Mouse (Mus musculus) heart, adult 2 months (tissue): ENCODE measurements at regions not wholly inside any gene's neighbourhood (a gene's known extent, or its start where the extent isn't known, plus 50 kb on each side); places are given as distances from the start of the nearest gene placed in this dataset.

Source experiments
- CTCF ChIP-seq: fragments of 200-600 bp; IDR thresholded peaks from 2 replicates; pipeline ENCODE4 v1.8.1; 2022; ENCODE audit warnings: antibody characterized with exemption, mild to moderate bottlenecking, moderate library complexity
- POLR2A ChIP-seq: fragments of 200-500 bp; IDR thresholded peaks from 2 replicates; pipeline ENCODE4 v1.6.1; 2011; ENCODE audit warnings: mild to moderate bottlenecking, low read depth, low read length, control low read depth; ENCODE audit not compliant: insufficient read depth

GRCm38 (mm10) chr1:77660436-77660835 lies 145.5 kb upstream of the Epha4 start:
- TF ChIP-seq POLR2A (no peak), CTCF (no peak)
